8 mouse cellular contexts compared by ENCODE assay signal in genomic region chr8:105700566-105700965, GRCm38 (mm10). TPM values are rescaled to one million over a fixed set of nuclear protein-coding genes. Genes with fewer than 3 reads are reported as not detected.
DNase-seq lines count a peak whose midpoint lies in the region; ATAC-seq and TF ChIP-seq lines count a peak whose summit lies in the region.

No protein-coding gene starts in this region.

- under 1% methylated on average over 21 of the region's 21 CpGs for WGBS in kidney, embryonic 15.5 days
- under 1% methylated on average over 21 of the region's 21 CpGs for WGBS in forebrain, embryonic 12.5 days
- 0% methylated on average over 21 of the region's 21 CpGs for WGBS in lung, postnatal 0 days

- no peaks in the 10 kb centered on the region for H3K27me3 ChIP-seq in kidney, embryonic 15.5 days
- no peaks in the 10 kb centered on the region for H3K27me3 ChIP-seq in Patski
- peaks cover under 1% of the 10 kb centered on the region; the same call in 1 of the 2 replicates for H3K27me3 ChIP-seq in forebrain, embryonic 12.5 days
- H3K27me3 ChIP-seq in lung, postnatal 0 days (replicated peaks; ENCODE audit: insufficient read depth, low read length) = no peaks in the 10 kb centered on the region

- CTCF ChIA-PET in Patski (lab: Charles Lee) = interaction anchor here (1.0 kb wide), 1 partner anchor 32 kb away, joined by 3 read pairs; no protein-coding TSS in a partner anchor

- peak overlapping the region; percentile 66 for H3K4me3 ChIP-seq in kidney, embryonic 15.5 days (replicated peaks)
- H3K4me3 ChIP-seq in forebrain, embryonic 12.5 days (replicated peaks) = peak overlapping the region; percentile 66
- peak overlapping the region; percentile 74 for H3K4me3 ChIP-seq in lung, postnatal 0 days (ENCODE audit: low read depth, low read length)

- peak overlapping the region; percentile 94 for H3K27ac ChIP-seq in kidney, embryonic 15.5 days
- peak overlapping the region; percentile 90 for H3K27ac ChIP-seq in forebrain, embryonic 12.5 days
- peak overlapping the region; percentile 91 for H3K27ac ChIP-seq in lung, postnatal 0 days (ENCODE audit: low read length)

- peak overlapping the region; percentile 82 for H3K4me2 ChIP-seq in kidney, embryonic 15.5 days
- H3K4me2 ChIP-seq in forebrain, embryonic 12.5 days = peak overlapping the region; percentile 95
- peak overlapping the region; percentile 90 for H3K4me2 ChIP-seq in lung, postnatal 0 days (replicated peaks; ENCODE audit: low read depth, low read length)

- H3K4me1 ChIP-seq in kidney, embryonic 15.5 days = peaks cover 24% of the 10 kb centered on the region
- H3K4me1 ChIP-seq in forebrain, embryonic 12.5 days = peaks cover 24% of the 10 kb centered on the region
- peaks cover 6% of the 10 kb centered on the region; the same call in 1 of the 2 replicates for H3K4me1 ChIP-seq in lung, postnatal 0 days (ENCODE audit: insufficient read depth, low read depth, low read length)

- POLR2A ChIA-PET in Patski (lab: Charles Lee) = interaction anchor here (1.3 kb wide), 1 partner anchor 94 kb away, joined by 5 read pairs; no protein-coding TSS in a partner anchor

- DNase-seq in kidney, adult 8-10 months = no peak
- no peak for DNase-seq in Patski (ENCODE audit: low read depth, low spot score)
- DNase-seq in kidney, postnatal 14 days = peak; percentile 70
- DNase-seq in lung, postnatal 0 days (ENCODE audit: low spot score) = peak; percentile 66
- peak; percentile 68 to 80 for DNase-seq in right cerebral cortex, postnatal 10 days (ENCODE audit: low spot score in 2 of 2)
- DNase-seq in ovary, postnatal 10 days (ENCODE audit: low spot score) = no peak

- ATAC-seq in kidney, embryonic 15.5 days (replicated peaks; ENCODE audit: low FRiP score) = peak; percentile 58
- peak; percentile 58 for ATAC-seq in Patski
- peak; percentile 63 for ATAC-seq in forebrain, embryonic 12.5 days (ENCODE audit: low FRiP score)
- peak; percentile 52 for ATAC-seq in lung, postnatal 0 days

- H3K36me3 ChIP-seq in kidney, embryonic 15.5 days = peaks cover 56% of the 10 kb centered on the region
- peaks cover 49% of the 10 kb centered on the region for H3K36me3 ChIP-seq in forebrain, embryonic 12.5 days (replicated peaks)
- peaks cover 13% of the 10 kb centered on the region; the same call in 1 of the 2 replicates for H3K36me3 ChIP-seq in lung, postnatal 0 days (ENCODE audit: insufficient read depth, low read length)

- TF ChIP-seq EP300 in lung, postnatal 0 days (IDR thresholded peaks at IDR 0.05) = no peak

- H3K9ac ChIP-seq in kidney, embryonic 15.5 days = peak overlapping the region; percentile 46
- peak overlapping the region; percentile 70 for H3K9ac ChIP-seq in forebrain, embryonic 12.5 days
- peak overlapping the region; percentile 52 for H3K9ac ChIP-seq in lung, postnatal 0 days (replicated peaks; ENCODE audit: low read depth)

- no peak for TF ChIP-seq CTCF in Patski (IDR thresholded peaks at IDR 0.05)
- no peak for TF ChIP-seq CTCF in lung, postnatal 0 days (IDR thresholded peaks at IDR 0.05)

- in situ Hi-C loops in Patski (cut with MboI; ENCODE audit: low pct_unique_long_range_greater_than_20kb) = no loop called here

- no peaks in the 10 kb centered on the region for H3K9me3 ChIP-seq in kidney, embryonic 15.5 days (replicated peaks)
- H3K9me3 ChIP-seq in forebrain, embryonic 12.5 days = no peaks in the 10 kb centered on the region
- no peaks in the 10 kb centered on the region for H3K9me3 ChIP-seq in lung, postnatal 0 days (ENCODE audit: low read length)

RNA-seq across cellular contexts. Expression of gene Acd, which starts 0.3 kb away (rescaled TPM):
- 55.3 and 67.2 TPM in 2 replicates for polyA plus RNA-seq in kidney, embryonic 15.5 days (2015; fragmentation: Nextera tagmentation; extraction: Ambion mirVana)
- polyA plus RNA-seq in Patski (2021) = 39.2 TPM
- 83.0 and 88.7 TPM in 2 replicates for polyA plus RNA-seq in forebrain, embryonic 12.5 days (2016; fragmentation: Nextera tagmentation; extraction: Ambion mirVana)
- 40.5 and 45.8 TPM in 2 replicates for polyA plus RNA-seq in lung, postnatal 0 days (2015; fragmentation: Nextera tagmentation; extraction: Ambion mirVana)

RNA-seq across cellular contexts. Expression of gene Pard6a, which starts 0.4 kb away (rescaled TPM):
- 16.9 and 18.0 TPM in 2 replicates for polyA plus RNA-seq in kidney, embryonic 15.5 days (2015; fragmentation: Nextera tagmentation; extraction: Ambion mirVana)
- 23.3 TPM for polyA plus RNA-seq in Patski (2021)
- polyA plus RNA-seq in forebrain, embryonic 12.5 days (2016; fragmentation: Nextera tagmentation; extraction: Ambion mirVana) = 28.9 and 32.5 TPM in 2 replicates
- 14.8 and 16.6 TPM in 2 replicates for polyA plus RNA-seq in lung, postnatal 0 days (2015; fragmentation: Nextera tagmentation; extraction: Ambion mirVana)

RNA-seq across cellular contexts. Expression of gene 4933405L10Rik, which starts 6.9 kb away (rescaled TPM):
- polyA plus RNA-seq in kidney, embryonic 15.5 days (2015; fragmentation: Nextera tagmentation; extraction: Ambion mirVana) = 0.26 TPM in 1 of 2 replicates, not detected in the other
- 1.0 TPM for polyA plus RNA-seq in Patski (2021)
- polyA plus RNA-seq in forebrain, embryonic 12.5 days (2016; fragmentation: Nextera tagmentation; extraction: Ambion mirVana) = 0.27 and 0.32 TPM in 2 replicates
- not detected in 2 replicates for polyA plus RNA-seq in lung, postnatal 0 days (2015; fragmentation: Nextera tagmentation; extraction: Ambion mirVana)

RNA-seq across cellular contexts. Expression of gene Enkd1, which starts 7.4 kb away (rescaled TPM):
- polyA plus RNA-seq in kidney, embryonic 15.5 days (2015; fragmentation: Nextera tagmentation; extraction: Ambion mirVana) = 28.8 and 31.0 TPM in 2 replicates
- 39.5 TPM for polyA plus RNA-seq in Patski (2021)
- 35.7 and 37.0 TPM in 2 replicates for polyA plus RNA-seq in forebrain, embryonic 12.5 days (2016; fragmentation: Nextera tagmentation; extraction: Ambion mirVana)
- 8.2 and 8.7 TPM in 2 replicates for polyA plus RNA-seq in lung, postnatal 0 days (2015; fragmentation: Nextera tagmentation; extraction: Ambion mirVana)

RNA-seq across cellular contexts. Expression of gene Carmil2, which starts 14.5 kb away (rescaled TPM):
- polyA plus RNA-seq in kidney, embryonic 15.5 days (2015; fragmentation: Nextera tagmentation; extraction: Ambion mirVana) = 0.63 and 0.78 TPM in 2 replicates
- 0.44 TPM for polyA plus RNA-seq in Patski (2021)
- polyA plus RNA-seq in forebrain, embryonic 12.5 days (2016; fragmentation: Nextera tagmentation; extraction: Ambion mirVana) = 4.9 and 5.2 TPM in 2 replicates
- 0.26 and 0.35 TPM in 2 replicates for polyA plus RNA-seq in lung, postnatal 0 days (2015; fragmentation: Nextera tagmentation; extraction: Ambion mirVana)

Comparison
In these comparisons a context has a peak if more than half of its experiments do, and no peak if none do; other contexts are left out.
1. DNase-seq: peak in kidney, postnatal 14 days (single experiment), lung, postnatal 0 days (single experiment) and right cerebral cortex, postnatal 10 days (2 of 2); none in kidney, adult 8-10 months (0 of 2), Patski (single experiment) and ovary, postnatal 10 days (single experiment).
2. Peak in every context shown above with its lines, with median percentiles within 50 percentile points of each other: ATAC-seq, H3K27ac ChIP-seq, H3K4me2 ChIP-seq, H3K4me3 ChIP-seq and H3K9ac ChIP-seq.